Mouse (Mus musculus) liver, embryonic 14.5 days (tissue): Measurements from ENCODE around the gene Tmem104.

Experiments used
- CTCF ChIP-seq: IDR thresholded peaks from 2 replicates; pipeline ENCODE4 v1.5.1; 2016; ENCODE audit warnings: antibody characterized with exemption, low read depth, control low read depth
- EP300 ChIP-seq: IDR thresholded peaks from 2 replicates; pipeline ENCODE4 v1.6.1; 2016; ENCODE audit warnings: antibody characterized with exemption, low read depth

DNA sequence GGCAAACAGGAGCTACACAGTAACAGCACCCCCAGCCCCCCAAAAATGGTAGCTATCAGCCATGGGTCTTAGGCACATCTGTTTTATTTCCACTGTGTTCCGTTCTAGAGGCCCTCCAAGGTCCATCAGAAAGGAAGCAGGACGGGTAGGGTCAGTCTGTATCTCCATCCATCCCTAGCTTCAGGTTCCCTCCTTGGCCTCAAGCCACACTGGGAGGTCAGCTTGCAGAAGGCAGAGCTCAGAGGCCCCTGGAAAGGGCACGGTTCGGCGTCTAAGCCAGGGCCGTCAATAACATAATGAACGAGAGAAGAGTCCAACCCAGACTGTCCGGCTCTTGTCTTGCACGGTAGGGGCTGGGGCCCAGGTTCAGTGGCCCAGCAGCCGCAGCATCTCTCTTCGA lies 80.7 kb downstream of the Tmem104 start:
- TF ChIP-seq CTCF, result no peak
- TF ChIP-seq EP300, result no peak
